Mouse (Mus musculus): ENCODE measurements around the gene Pck1. TPM values are rescaled to one million over a fixed set of nuclear protein-coding genes. Genes with fewer than 3 reads are reported as not detected.
"Not testable (repeated sequence)": the region's sequence is repeated elsewhere in the genome, so short reads cannot be mapped to it uniquely, and the experiment has no call there.

Pck1 gene
- total RNA-seq (2021) = 10 to 100 TPM in 1 of 2 experiments, 1 to 10 TPM in 1; 5.7 to 10.8 TPM
- long read RNA-seq, experiment 1, transcript Pck1-201 (10 exons, 2,661 nt) = major isoform, 9 of 10 reads
- long read RNA-seq, experiment 1, partial matches to known transcripts = 0 of 10 reads
- long read RNA-seq, experiment 1, other reads (novel, unspliced or antisense) = 1 of 10 reads
- long read RNA-seq, experiment 2 = 0 reads

GRCm38 (mm10) chr2:173152436-173153151, at the start of gene Pck1:
Gene Pck1 (plus strand): TSS chr2:173153048.
- no peak for DNase-seq (ENCODE audit: low spot score)

DNA sequence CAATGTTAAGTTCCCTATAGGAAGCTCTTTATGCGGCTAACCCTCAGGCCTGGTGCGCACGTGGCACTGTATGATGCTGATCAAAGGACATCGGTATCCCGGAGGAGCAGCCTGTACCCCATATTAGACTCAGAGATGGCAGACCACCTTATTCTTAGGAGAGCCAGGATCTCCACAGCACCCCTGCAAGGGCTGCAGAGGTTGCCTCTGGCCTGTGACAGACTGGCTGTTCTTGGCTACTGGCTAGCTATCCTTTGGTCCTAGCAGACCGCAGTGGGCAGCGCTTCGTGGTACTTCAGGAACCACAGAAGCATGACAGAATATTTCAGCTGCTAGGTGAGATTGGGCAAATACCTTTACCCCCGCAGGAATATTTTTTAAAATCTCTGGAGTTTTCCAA, 46.4 kb upstream of the Pck1 start:
- no peak for DNase-seq (ENCODE audit: low spot score)

- DNase-seq (ENCODE audit: low spot score) = peak; percentile 67
Measured at GRCm38 (mm10) chr2:173106889-173107785, 45.7 kb upstream of the Pck1 start.

- no peak for DNase-seq (ENCODE audit: low spot score)
Measured at GRCm38 (mm10) chr2:173108509-173109190, 44.2 kb upstream of the Pck1 start.

- DNase-seq (ENCODE audit: low spot score) = no peak
Measured at GRCm38 (mm10) chr2:173109510-173109909, 43.3 kb upstream of the Pck1 start.

DNA sequence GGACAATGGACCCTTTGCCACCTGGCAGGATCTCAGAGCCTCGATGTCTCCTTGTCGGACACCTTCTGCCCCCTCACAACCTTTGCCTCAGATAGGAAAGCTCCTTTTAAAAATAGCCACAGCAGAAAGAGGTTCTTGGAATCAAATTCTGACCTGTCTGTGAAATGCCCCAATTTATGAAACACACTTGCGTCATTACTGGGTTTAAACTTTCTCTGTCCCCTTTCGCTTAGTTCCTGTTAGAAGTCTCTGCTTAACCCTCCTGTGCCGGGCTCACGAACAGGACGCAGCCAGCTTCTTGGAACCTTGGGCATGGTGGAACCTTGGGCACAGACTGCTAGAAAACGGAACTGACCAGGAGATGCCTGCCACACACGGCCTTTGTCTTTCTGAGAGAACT, 42.3 kb upstream of the Pck1 start:
- DNase-seq (ENCODE audit: low spot score) = no peak

GRCm38 (mm10) chr2:173113796-173114195, 39.1 kb upstream of the Pck1 start:
- not testable (repeated sequence) for DNase-seq (ENCODE audit: low spot score)

DNA sequence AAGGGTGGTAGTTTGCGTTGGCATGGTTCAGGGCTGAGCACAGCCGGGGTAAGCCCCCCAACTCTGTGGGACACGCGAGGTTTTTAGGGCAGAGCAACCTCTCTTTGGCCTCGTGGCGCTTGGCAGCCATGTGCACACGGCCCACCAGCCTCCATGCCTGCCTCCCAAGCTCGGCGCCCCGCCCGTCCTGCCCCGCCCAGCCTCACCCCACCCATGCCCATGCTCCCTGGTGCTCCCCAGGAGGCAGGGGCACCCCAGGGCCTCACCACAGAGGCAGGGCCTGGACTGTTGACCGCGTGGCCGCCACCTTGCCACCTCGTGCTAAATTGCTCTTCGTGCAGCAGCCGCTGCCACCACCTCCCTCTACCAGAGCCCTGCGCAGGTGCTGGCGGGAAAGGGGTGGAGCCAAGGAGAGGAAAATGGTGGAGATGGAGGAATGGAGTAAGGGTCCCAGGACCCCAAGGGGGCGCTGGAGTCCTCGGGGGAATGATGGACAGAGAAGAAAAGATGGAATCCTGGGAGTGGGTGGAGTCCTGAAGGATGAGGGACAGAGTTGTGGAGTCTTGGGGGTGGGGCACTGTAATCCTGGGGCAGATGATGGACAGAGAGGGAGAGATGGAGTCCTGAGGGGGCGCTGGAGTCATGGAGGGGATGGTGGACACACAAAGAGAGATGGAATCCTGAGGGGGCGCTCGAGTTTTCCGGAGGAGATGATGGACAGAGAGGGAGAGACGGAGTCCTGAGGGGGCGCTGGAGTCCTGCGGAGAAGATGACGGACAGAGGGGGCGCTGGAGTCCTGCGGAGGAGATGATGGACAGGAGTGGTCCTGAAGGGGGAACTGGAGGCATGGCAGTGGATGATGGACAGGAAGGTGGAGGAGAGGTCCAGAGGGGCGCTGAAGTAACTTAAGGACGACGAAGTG, 33.6 kb upstream of the Pck1 start, which contains the start of gene Ctcfl:
Gene Ctcfl, minus strand, starts transcription at position 503 of the 922 bp plus-strand sequence.
- no peak for DNase-seq (ENCODE audit: low spot score)

DNA sequence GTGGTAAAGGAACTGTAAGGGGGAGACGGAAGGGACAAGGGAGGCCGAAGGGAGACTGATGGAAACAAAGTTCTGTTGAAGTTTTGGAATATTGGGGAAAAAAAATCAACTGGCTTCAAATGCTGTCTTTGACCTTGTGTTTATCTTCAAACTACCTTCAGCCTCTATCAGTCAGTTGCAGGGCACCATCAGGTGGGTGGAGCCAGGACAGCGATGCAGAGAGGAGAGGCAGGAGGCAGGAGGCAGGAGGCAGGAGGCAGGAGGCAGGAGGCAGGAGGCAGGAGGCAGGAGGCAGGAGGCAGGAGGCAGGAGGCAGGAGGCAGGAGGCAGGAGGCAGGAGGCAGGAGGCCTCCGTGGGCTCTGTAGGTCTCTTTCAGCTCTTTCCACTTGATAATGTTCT, 32.7 kb upstream of the Pck1 start:
- not testable (repeated sequence) for DNase-seq (ENCODE audit: low spot score)

DNA sequence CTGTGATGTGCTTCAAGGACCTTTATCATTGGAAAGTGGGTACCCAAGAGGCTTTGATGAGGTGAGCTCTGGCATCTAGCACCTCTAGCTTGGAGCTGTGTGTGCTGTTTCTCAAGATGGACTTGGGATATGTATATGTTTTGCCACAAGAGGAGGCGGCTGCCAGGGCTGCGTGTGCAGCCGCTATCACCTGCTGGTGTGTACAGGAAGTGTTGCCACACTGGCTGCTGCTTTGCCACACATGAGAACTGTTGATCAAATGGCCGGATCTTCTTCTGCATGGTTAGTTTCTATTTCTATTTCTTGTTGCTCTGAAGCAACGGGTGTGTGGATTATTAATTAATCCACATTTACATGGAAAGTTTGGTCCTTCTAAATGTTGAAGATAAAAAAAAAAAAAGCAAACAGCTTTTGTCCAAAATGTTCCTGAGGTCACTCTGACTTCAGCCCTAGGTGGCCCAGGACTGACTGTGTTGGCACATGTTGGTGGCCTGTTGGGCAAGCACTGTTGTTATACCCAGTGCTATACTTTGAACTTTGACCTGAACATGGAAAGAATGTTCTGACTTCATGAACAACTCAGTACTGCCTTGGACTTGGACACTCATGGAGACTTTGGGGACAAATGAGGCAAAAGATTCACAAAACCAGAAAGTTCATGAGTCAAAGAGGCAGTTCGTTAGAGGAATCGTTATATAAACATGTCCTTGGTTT, 28.7 kb upstream of the Pck1 start:
- DNase-seq (ENCODE audit: low spot score) = no peak

GRCm38 (mm10) chr2:173126386-173126785, 26.5 kb upstream of the Pck1 start:
- no peak for DNase-seq (ENCODE audit: low spot score)

- DNase-seq (ENCODE audit: low spot score) = no peak
Measured at GRCm38 (mm10) chr2:173129111-173129510, 23.7 kb upstream of the Pck1 start.

DNA sequence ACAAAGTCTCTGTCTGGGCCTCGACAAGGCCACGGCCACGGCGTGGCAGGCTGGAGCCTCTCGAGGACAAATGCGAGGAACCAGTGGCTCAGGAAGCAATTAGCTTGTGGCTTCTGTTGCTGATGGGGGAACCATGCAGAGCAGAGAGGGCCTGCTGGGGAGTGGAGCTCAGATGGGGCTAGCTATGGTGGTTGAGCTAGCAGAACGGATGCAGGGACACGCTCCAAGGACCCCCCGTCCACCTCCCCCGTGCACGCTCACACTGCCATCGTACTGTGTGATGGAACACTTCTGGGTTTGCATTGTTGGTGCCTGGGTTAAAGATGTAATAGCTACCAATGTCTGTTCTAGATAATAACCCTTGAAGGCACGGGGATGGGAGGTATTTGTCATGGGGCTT, 20.6 kb upstream of the Pck1 start:
- DNase-seq (ENCODE audit: low spot score) = no peak

DNA sequence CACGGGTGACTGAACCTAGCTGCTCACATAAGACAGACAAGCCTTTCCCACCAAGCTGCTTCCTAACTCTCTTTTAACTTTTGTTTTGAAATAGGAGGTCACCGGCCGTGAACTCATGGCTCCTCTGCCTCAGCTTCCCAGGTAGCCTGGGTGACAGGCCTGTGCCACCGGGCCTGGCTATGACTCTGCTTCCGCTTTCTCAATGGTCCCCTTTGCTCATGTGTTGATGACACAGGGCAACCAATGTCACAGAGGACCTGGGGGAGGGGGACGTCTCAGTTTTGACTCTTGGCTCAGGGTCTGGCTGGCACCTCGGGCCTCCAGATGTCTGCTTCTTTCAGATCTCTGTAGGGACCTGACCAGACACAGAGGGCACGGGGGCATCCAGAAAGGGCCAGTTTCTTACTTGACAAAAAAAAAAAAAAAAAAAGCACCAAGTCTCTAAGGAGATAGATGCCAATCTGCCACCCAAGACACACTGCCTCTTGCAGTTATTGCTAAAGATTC, 20.0 kb upstream of the Pck1 start:
- DNase-seq (ENCODE audit: low spot score) = no peak

GRCm38 (mm10) chr2:173134695-173135094, 18.2 kb upstream of the Pck1 start:
- DNase-seq (ENCODE audit: low spot score) = no peak

- DNase-seq (ENCODE audit: low spot score) = no peak
Measured at GRCm38 (mm10) chr2:173138323-173139239, 14.3 kb upstream of the Pck1 start.

DNA sequence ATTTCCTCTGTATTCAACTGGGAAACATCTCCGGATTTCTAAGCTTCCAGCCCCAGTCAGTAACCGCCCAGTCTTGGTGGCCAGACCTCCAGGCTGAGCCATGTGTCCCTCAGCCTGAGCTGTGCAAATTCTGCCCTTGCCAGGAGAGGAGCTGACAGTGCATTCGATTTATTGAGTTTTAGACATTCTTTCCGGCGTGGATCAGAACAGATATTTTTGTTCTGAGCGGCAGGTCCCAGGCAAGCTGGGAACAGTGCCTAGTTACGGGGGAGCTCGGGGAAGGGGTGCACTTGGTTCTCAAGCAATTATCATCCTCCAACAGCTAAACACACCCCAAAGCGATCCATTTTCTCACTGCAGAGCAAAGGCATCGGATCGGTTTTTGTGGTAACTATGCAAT, 9.2 kb upstream of the Pck1 start:
- DNase-seq (ENCODE audit: low spot score) = no peak

GRCm38 (mm10) chr2:173145808-173146207, 7.0 kb upstream of the Pck1 start:
- DNase-seq (ENCODE audit: low spot score) = no peak

DNA sequence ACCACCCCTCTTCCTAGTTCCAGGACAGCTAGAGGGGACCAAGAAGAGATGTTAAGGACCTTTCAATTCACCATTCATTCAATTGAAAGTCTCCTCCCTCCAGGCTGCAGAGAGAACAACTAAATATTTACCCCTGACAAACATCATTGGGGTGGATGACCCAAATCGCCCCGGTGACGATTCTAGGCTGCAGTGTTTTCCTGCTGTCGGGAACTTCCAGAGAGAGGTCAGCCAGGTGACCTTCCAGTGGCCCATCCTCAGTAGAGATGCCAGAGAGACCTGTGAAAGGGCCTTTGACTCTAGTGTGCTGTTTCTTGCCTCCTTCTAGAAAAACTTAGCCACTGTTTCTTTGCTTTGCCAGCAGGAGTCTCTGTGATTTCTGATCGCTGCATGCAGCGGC, 6.1 kb upstream of the Pck1 start:
- DNase-seq (ENCODE audit: low spot score) = no peak
